Mouse (Mus musculus): ENCODE data around the gene Itln1.

GRCm38 (mm10) chr1:171558898-171559297 lies 23.8 kb upstream of the Itln1 start, which contains the start of gene Cd244a:
- TF ChIP-seq CTCF (IDR thresholded peaks at IDR 0.05; ENCODE audit: extremely low read depth, insufficient read length, insufficient replicate concordance, low read depth, low read length) (no peak), POLR2A (IDR thresholded peaks at IDR 0.05; ENCODE audit: low read depth, low read length) (no peak)
